Mouse (Mus musculus) liver, embryonic 14.5 days (tissue): ENCODE measurements around the gene Tlk2. TPM values are rescaled to one million over a fixed set of nuclear protein-coding genes. Genes with fewer than 3 reads are reported as not detected.

Experiments used
- ATAC-seq: fragments of 200-750 bp; cut with Nextera tagmentation; 2 replicates; pipeline ENCODE4 v1.8.0; 2017; ENCODE audit warnings: moderate number of reproducible peaks, mild to moderate bottlenecking, moderate library complexity; ENCODE audit not compliant: insufficient read depth
- DNase-seq, 3 experiments: peaks; one replicate each; pipeline ENCODE4 v3.0.0-alpha.2; 2012 to 2013; ENCODE audit warnings: low read depth in 3 of 3, low spot score in 3 of 3
- H3K27ac ChIP-seq: fragments of 300-500 bp; sonication (generic); 2 replicates; pipeline ENCODE4 v1.5.1; 2014; ENCODE audit warnings: moderate library complexity, mild to moderate bottlenecking, control low read depth, inconsistent platforms
- H3K27me3 ChIP-seq: fragments of 300-500 bp; sonication (generic); 2 replicates; pipeline ENCODE4 v1.6.1; 2014; ENCODE audit warnings: mild to moderate bottlenecking, low read length, moderate library complexity; ENCODE audit not compliant: control insufficient read depth, insufficient read depth
- H3K36me3 ChIP-seq: fragments of 300-500 bp; sonication (generic); replicated peaks from 2 replicates; pipeline ENCODE4 v1.6.1; 2014; ENCODE audit warnings: low read depth; ENCODE audit not compliant: control insufficient read depth, insufficient read depth
- H3K4me1 ChIP-seq, 2 experiments: fragments of 200-500 bp in 1 of 2; fragments of 300-500 bp in 1 of 2; sonication (generic) in 1 of 2; replicated peaks; 2 replicates each; pipeline ENCODE4 v1.6.1; 2012 to 2014; ENCODE audit warnings: antibody characterized with exemption in 1 of 2, inconsistent platforms in 1 of 2, low read length in 1 of 2; ENCODE audit not compliant: control insufficient read depth in 2 of 2, insufficient read depth in 2 of 2
- H3K4me2 ChIP-seq: fragments of 300-500 bp; sonication (generic); 2 replicates; pipeline ENCODE4 v1.6.1; 2014; ENCODE audit warnings: low read depth, mild to moderate bottlenecking, control low read depth, moderate library complexity
- H3K4me3 ChIP-seq, 2 experiments: fragments of 200-500 bp in 1 of 2; fragments of 300-500 bp in 1 of 2; sonication (generic) in 1 of 2; 2 replicates each; pipeline ENCODE4 v1.5.1; 2012 to 2014; ENCODE audit warnings: low read depth in 2 of 2, low read length in 2 of 2, mild to moderate bottlenecking in 2 of 2, control low read depth in 1 of 2, inconsistent platforms in 1 of 2, moderate library complexity in 1 of 2; ENCODE audit not compliant: insufficient read depth in 1 of 2
- H3K9ac ChIP-seq: fragments of 300-500 bp; sonication (generic); replicated peaks from 2 replicates; pipeline ENCODE4 v1.6.1; 2014; ENCODE audit warnings: mild to moderate bottlenecking, control low read depth, moderate library complexity
- H3K9me3 ChIP-seq: fragments of 300-500 bp; sonication (generic); 2 replicates; pipeline ENCODE4 v1.6.1; 2016; ENCODE audit warnings: low read length, mixed read lengths; ENCODE audit not compliant: control insufficient read depth
- CTCF ChIP-seq: IDR thresholded peaks from 2 replicates; pipeline ENCODE4 v1.5.1; 2016; ENCODE audit warnings: antibody characterized with exemption, low read depth, control low read depth
- EP300 ChIP-seq: IDR thresholded peaks from 2 replicates; pipeline ENCODE4 v1.6.1; 2016; ENCODE audit warnings: antibody characterized with exemption, low read depth
- WGBS: fragments of 180-500 bp; shearing (Covaris S2); extraction: QIAGEN DNeasy Blood & Tissue Kit; methylation state at CpG from one replicate; pipeline ENCODE4 v1.1.7; 2014; ENCODE audit not compliant: insufficient replicate concordance; 5-methylcytosine and 5-hydroxymethylcytosine counted together
- polyA plus RNA-seq, 2 experiments: library from polyadenylated mRNA; depleted of rRNA in 1 of 2; stranded (reverse) in 1 of 2; unstranded in 1 of 2; fragments of >200 nt; fragmentation: Nextera tagmentation in 1 of 2; extraction: Ambion mirVana in 1 of 2; gene quantifications; 2 replicates each; pipeline versions ENCODE4 v1.2.1 to v1.2.3; 2012 to 2014

Gene Tlk2
- polyA plus RNA-seq, 2 experiments = 10.2 to 16.3 TPM

- no peaks in the 10 kb centered on the region for H3K9me3 ChIP-seq
Observed at GRCm38 (mm10) chr11:105246785-105247184, 68.2 kb downstream of the Tlk2 start.

GRCm38 (mm10) chr11:105247321-105247720, 68.7 kb downstream of the Tlk2 start:
- H3K4me1 ChIP-seq = no peaks in the 10 kb centered on the region
- no peak for TF ChIP-seq CTCF
- TF ChIP-seq EP300 = no peak
- no peak overlapping the region for H3K4me3 ChIP-seq
- DNase-seq = no peak
- H3K27me3 ChIP-seq = no peaks in the 10 kb centered on the region
- no peak for ATAC-seq
- peaks cover 49% of the 10 kb centered on the region for H3K36me3 ChIP-seq
- WGBS = 85% methylated on average over 5 of the region's 5 CpGs
- no peak overlapping the region for H3K27ac ChIP-seq
- H3K4me2 ChIP-seq = no peak overlapping the region
- H3K9me3 ChIP-seq = no peaks in the 10 kb centered on the region
- no peak overlapping the region for H3K9ac ChIP-seq

More at GRCm38 (mm10) chr11:105246785-105247184, 68.2 kb downstream of the Tlk2 start:
- Histone ChIP-seq H3K4me3 (no peak overlapping the region), H3K4me2 (no peak overlapping the region), H3K36me3 (peaks cover 51% of the 10 kb centered on the region), H3K27me3 (no peaks in the 10 kb centered on the region), H3K9ac (no peak overlapping the region), H3K4me1 (no peaks in the 10 kb centered on the region), H3K27ac (no peak overlapping the region)
- TF ChIP-seq CTCF (no peak), EP300 (no peak)
- 80% methylated on average over 6 of the region's 6 CpGs for WGBS
- DNase-seq (no peak), ATAC-seq (no peak)

- DNase-seq = no peak
- no peak for TF ChIP-seq EP300
- no peak for TF ChIP-seq CTCF
- peaks cover 48% of the 10 kb centered on the region for H3K36me3 ChIP-seq
Observed at GRCm38 (mm10) chr11:105259733-105260132, 81.1 kb downstream of the Tlk2 start.

GRCm38 (mm10) chr11:105261116-105261515, 82.5 kb downstream of the Tlk2 start:
- Histone ChIP-seq H3K27me3 (no peaks in the 10 kb centered on the region), H3K36me3 (peaks cover 36% of the 10 kb centered on the region), H3K27ac (no peak overlapping the region), H3K4me1 (no peaks in the 10 kb centered on the region), H3K4me2 (no peak overlapping the region), H3K9me3 (no peaks in the 10 kb centered on the region), H3K4me3 (no peak overlapping the region), H3K9ac (no peak overlapping the region)
- 89% methylated on average over 5 of the region's 5 CpGs for WGBS
- TF ChIP-seq EP300 (no peak), CTCF (no peak)
- ATAC-seq (no peak), DNase-seq (no peak)

More at GRCm38 (mm10) chr11:105259733-105260132, 81.1 kb downstream of the Tlk2 start:
- no peaks in the 10 kb centered on the region for H3K9me3 ChIP-seq
- H3K27ac ChIP-seq = no peak overlapping the region
- ATAC-seq = no peak
- H3K4me1 ChIP-seq = no peaks in the 10 kb centered on the region
- no peak overlapping the region for H3K4me2 ChIP-seq
- H3K4me3 ChIP-seq = no peak overlapping the region
- no peaks in the 10 kb centered on the region for H3K27me3 ChIP-seq
- WGBS = 66% methylated on average over 2 of the region's 3 CpGs
- H3K9ac ChIP-seq = no peak overlapping the region

- H3K9ac ChIP-seq = no peak overlapping the region
- no peaks in the 10 kb centered on the region for H3K27me3 ChIP-seq
- 76% methylated on average over 4 of the region's 4 CpGs for WGBS
- H3K4me2 ChIP-seq = no peak overlapping the region
- TF ChIP-seq EP300 = no peak
- TF ChIP-seq CTCF = no peak
- no peak for ATAC-seq
- no peak overlapping the region for H3K4me3 ChIP-seq
- no peaks in the 10 kb centered on the region for H3K9me3 ChIP-seq
- H3K27ac ChIP-seq = no peak overlapping the region
- DNase-seq = no peak
- peaks cover 31% of the 10 kb centered on the region for H3K36me3 ChIP-seq
- no peaks in the 10 kb centered on the region for H3K4me1 ChIP-seq
Observed at GRCm38 (mm10) chr11:105261601-105262351, 83.2 kb downstream of the Tlk2 start.
